ENCODE assay signal across 8 mouse cellular contexts in genomic region chr11:117986126-117987031, GRCm38 (mm10). TPM values are rescaled to one million over a fixed set of nuclear protein-coding genes. Genes with fewer than 3 reads are reported as not detected.
DNase-seq lines count a peak whose midpoint lies in the region; ATAC-seq and TF ChIP-seq lines count a peak whose summit lies in the region.

Pgs1 (plus strand) TSS chr11:117986292.

- H3K4me3 ChIP-seq in ES-E14 (ENCODE audit: insufficient read depth in 1 of 2, low read depth in 1 of 2, low read length in 2 of 2, poor library complexity in 1 of 2, severe bottlenecking in 1 of 2) = peak within 1 kb of the TSS; percentile 86 to 95
- peak within 1 kb of the TSS; percentile 98 for H3K4me3 ChIP-seq in forebrain, embryonic 16.5 days (replicated peaks; ENCODE audit: low read length)
- peak within 1 kb of the TSS; percentile 99 for H3K4me3 ChIP-seq in lung, embryonic 14.5 days (ENCODE audit: low read depth, low read length)

- no peak for TF ChIP-seq CTCF in lung, embryonic 14.5 days (IDR thresholded peaks at IDR 0.05; ENCODE audit: low read depth)

- intact Hi-C loops in heart, postnatal 25 days (cut with DNase I) = no loop called here

- H3K4me1 ChIP-seq in ES-E14 (ENCODE audit: control insufficient read depth in 2 of 2, insufficient read depth in 2 of 2, low read length in 2 of 2, poor library complexity in 1 of 2) = peaks cover 6 to 28% of the 10 kb centered on the region in 2 experiments
- H3K4me1 ChIP-seq in forebrain, embryonic 16.5 days (replicated peaks; ENCODE audit: control insufficient read depth, insufficient read depth, low read length) = peaks cover 20% of the 10 kb centered on the region
- H3K4me1 ChIP-seq in lung, embryonic 14.5 days (ENCODE audit: insufficient read depth) = 0 out of 2 replicates have a peak, but pooled peaks cover 11% of the 10 kb centered on the region

- DNase-seq in ES-E14 (ENCODE audit: low read depth, low spot score) = no peak
- peak; percentile 92 for DNase-seq in cerebellum, adult 11-12 months
- DNase-seq in heart, postnatal 25 days (ENCODE audit: low spot score) = peak; percentile 84
- DNase-seq in layer of hippocampus, adult 18-20 months (ENCODE audit: low spot score in 2 of 2) = peak; percentile 92 to 96
- peak; percentile 96 for DNase-seq in lung, embryonic 14.5 days
- peak; percentile 89 for DNase-seq in testis, postnatal 14 days (ENCODE audit: low spot score)

- H3K4me2 ChIP-seq in forebrain, embryonic 16.5 days (ENCODE audit: low read length) = peak within 1 kb of the TSS; percentile 92
- H3K4me2 ChIP-seq in lung, embryonic 14.5 days = peak within 1 kb of the TSS; percentile 85

- H3K27me3 ChIP-seq in forebrain, embryonic 16.5 days (replicated peaks; ENCODE audit: control insufficient read depth, insufficient read depth, low read length) = no peaks in the 10 kb centered on the region
- H3K27me3 ChIP-seq in lung, embryonic 14.5 days (ENCODE audit: insufficient read depth, low read length) = no peaks in the 10 kb centered on the region

- H3K36me3 ChIP-seq in ES-E14 (ENCODE audit: control insufficient read depth, insufficient read depth, low read length, poor library complexity, severe bottlenecking) = no peaks in the 10 kb centered on the region
- H3K36me3 ChIP-seq in forebrain, embryonic 16.5 days (ENCODE audit: control insufficient read depth, insufficient read depth) = no peaks in the 10 kb centered on the region
- H3K36me3 ChIP-seq in lung, embryonic 14.5 days (ENCODE audit: insufficient read depth) = no peaks in the 10 kb centered on the region

- peak within 1 kb of the TSS; percentile 82 for H3K9ac ChIP-seq in ES-E14 (ENCODE audit: insufficient read depth, low read depth, low read length, poor library complexity, severe bottlenecking)
- peak within 1 kb of the TSS; percentile 94 for H3K9ac ChIP-seq in forebrain, embryonic 16.5 days (replicated peaks; ENCODE audit: low read depth, low read length)
- H3K9ac ChIP-seq in lung, embryonic 14.5 days = peak within 1 kb of the TSS; percentile 91

- peak; percentile 95 for ATAC-seq in forebrain, embryonic 16.5 days
- peak; percentile 89 for ATAC-seq in lung, embryonic 14.5 days (ENCODE audit: insufficient read depth)
- peak; percentile 59 for ATAC-seq in neutrophil, adult 5-6 weeks (ENCODE audit: extremely low read depth, insufficient number of reproducible peaks, low FRiP score, poor library complexity, severe bottlenecking)

- in situ Hi-C loops in ES-E14 (cut with MboI; ENCODE audit: low sequenced_read_pairs in 2 of 2, unreplicated experiment in 2 of 2) = no loop called here

- H3K27ac ChIP-seq in ES-E14 (ENCODE audit: insufficient read depth, low read depth, low read length, poor library complexity, severe bottlenecking) = peak within 1 kb of the TSS; percentile 8
- peak within 1 kb of the TSS; percentile 91 for H3K27ac ChIP-seq in forebrain, embryonic 16.5 days (ENCODE audit: low read length)
- peak within 1 kb of the TSS; percentile 85 for H3K27ac ChIP-seq in lung, embryonic 14.5 days (ENCODE audit: low read depth)

- no peaks in the 10 kb centered on the region for H3K9me3 ChIP-seq in ES-E14 (ENCODE audit: control insufficient read depth, insufficient read depth, low read depth, low read length)
- no peaks in the 10 kb centered on the region for H3K9me3 ChIP-seq in forebrain, embryonic 16.5 days (ENCODE audit: control insufficient read depth, low read length)
- no peaks in the 10 kb centered on the region for H3K9me3 ChIP-seq in lung, embryonic 14.5 days (ENCODE audit: low read depth, low read length)

- 6% methylated on average over 51 of the region's 51 CpGs for WGBS in forebrain, embryonic 16.5 days
- 6% methylated on average over 51 of the region's 51 CpGs for WGBS in lung, embryonic 14.5 days

TF ChIP-seq in ES-E14, 5 proteins besides CTCF, POLR2A, EP300 and RAD21:
- TF ChIP-seq HCFC1 (IDR thresholded peaks at IDR 0.05; ENCODE audit: borderline replicate concordance, insufficient read depth, low read length) (peak; percentile 82), ZC3H11A (IDR thresholded peaks at IDR 0.05; ENCODE audit: borderline replicate concordance, low read depth, low read length) (no peak), ZNF384 (IDR thresholded peaks at IDR 0.05; ENCODE audit: low read depth, low read length) (peak; percentile 71), CHD2 (IDR thresholded peaks at IDR 0.05; ENCODE audit: low read depth, low read length) (no peak)
TF ChIP-seq in ES-E14: peak in this region for 2.

RNA-seq across cellular contexts. Expression of gene Pgs1, which starts in this region (rescaled TPM):
- total RNA-seq in ES-E14 (2012; rRNA removed) = 95.2 and 101 TPM in 2 replicates
- 56.9 and 58.1 TPM in 2 replicates for polyA plus RNA-seq in forebrain, embryonic 16.5 days (2015; fragmentation: Nextera tagmentation; extraction: Ambion mirVana)
- 10 to 100 TPM; 18.1 to 18.2 TPM for total RNA-seq in heart, postnatal 25 days (2021)
- 10 to 100 TPM; 78.8 to 81.7 TPM for total RNA-seq in layer of hippocampus, adult 18-20 months (2021)
- polyA plus RNA-seq in lung, embryonic 14.5 days (2014; fragmentation: Nextera tagmentation; extraction: Ambion mirVana) = 35.8 and 40.8 TPM in 2 replicates
- total RNA-seq in neutrophil, adult 5-6 weeks (2017) = 51.2 and 58.3 TPM in 2 replicates

Comparison
In these comparisons a context has a peak if more than half of its experiments do, and no peak if none do; other contexts are left out.
1. H3K27ac ChIP-seq: peak in every context shown above with its lines; median percentile 91 in forebrain, embryonic 16.5 days; 85 in lung, embryonic 14.5 days; 8 in ES-E14.